12 mouse cellular contexts compared by ENCODE assay signal in genomic region chr16:29865075-29865740, GRCm38 (mm10).
A peak's percentile ranks its signal among the peaks of the same experiment; 100 is the strongest.
DNase-seq lines count a peak whose midpoint lies in the region; ATAC-seq and TF ChIP-seq lines count a peak whose summit lies in the region.
"Had no signal": no experiment of that assay in that cellular context is flagged by ENCODE, and none has a peak within 500 bp of the region (broad histone marks: within the 10 kb centered on the region; RNA-seq: fewer than 3 reads in every experiment).

No protein-coding gene starts in this region.

- H3K36me3 ChIP-seq in heart, embryonic 12.5 days, result no peaks in the 10 kb centered on the region
- H3K36me3 ChIP-seq in stomach, postnatal 0 days (ENCODE audit: control insufficient read depth, insufficient read depth, low read length), result no peaks in the 10 kb centered on the region
- H3K36me3 ChIP-seq: embryonic facial prominence, embryonic 15.5 days had no signal

- H3K27me3 ChIP-seq in heart, embryonic 12.5 days (replicated peaks), result 0 out of 2 replicates have a peak, but pooled peaks cover 3% of the 10 kb centered on the region
- no peaks in the 10 kb centered on the region for H3K27me3 ChIP-seq in stomach, postnatal 0 days (ENCODE audit: control insufficient read depth, insufficient read depth, low read length)
- H3K27me3 ChIP-seq: embryonic facial prominence, embryonic 15.5 days had no signal

- TF ChIP-seq EP300 in stomach, postnatal 0 days (optimal IDR thresholded peaks at IDR 0.05), result no peak

- no peak overlapping the region for H3K4me2 ChIP-seq in heart, embryonic 12.5 days
- H3K4me2 ChIP-seq in stomach, postnatal 0 days (replicated peaks; ENCODE audit: low read depth), result no peak overlapping the region
- H3K4me2 ChIP-seq: embryonic facial prominence, embryonic 15.5 days had no signal

- WGBS in heart, embryonic 12.5 days, result 42% methylated on average over 17 of the region's 17 CpGs
- WGBS in stomach, postnatal 0 days, result 54% methylated on average over 17 of the region's 17 CpGs

- H3K4me3 ChIP-seq in heart, embryonic 12.5 days, result no peak overlapping the region
- no peak overlapping the region for H3K4me3 ChIP-seq in stomach, postnatal 0 days (ENCODE audit: low read depth, low read length)
- H3K4me3 ChIP-seq: embryonic facial prominence, embryonic 15.5 days had no signal

- no peak overlapping the region for H3K9ac ChIP-seq in heart, embryonic 12.5 days
- no peak overlapping the region for H3K9ac ChIP-seq in stomach, postnatal 0 days (ENCODE audit: low read length)
- H3K9ac ChIP-seq: embryonic facial prominence, embryonic 15.5 days had no signal

- H3K27ac ChIP-seq in heart, embryonic 12.5 days (ENCODE audit: poor library complexity, severe bottlenecking), result no peak overlapping the region
- no peak overlapping the region for H3K27ac ChIP-seq in stomach, postnatal 0 days (replicated peaks)
- H3K27ac ChIP-seq: embryonic facial prominence, embryonic 15.5 days; macrophage had no signal

- no peaks in the 10 kb centered on the region for H3K9me3 ChIP-seq in heart, embryonic 12.5 days (replicated peaks)
- H3K9me3 ChIP-seq in stomach, postnatal 0 days (ENCODE audit: control insufficient read depth, low read length), result no peaks in the 10 kb centered on the region
- H3K9me3 ChIP-seq: embryonic facial prominence, embryonic 15.5 days had no signal

- peaks cover 12% of the 10 kb centered on the region for H3K4me1 ChIP-seq in heart, embryonic 12.5 days (replicated peaks)
- no peaks in the 10 kb centered on the region for H3K4me1 ChIP-seq in stomach, postnatal 0 days (replicated peaks; ENCODE audit: control insufficient read depth, insufficient read depth)

- peak; percentile 68; the same call in 1 of the 2 replicates for ATAC-seq in heart, embryonic 12.5 days (ENCODE audit: insufficient number of reproducible peaks, low FRiP score)
- peak; percentile 37 to 50 for ATAC-seq in hematopoietic stem cell, adult 5-6 weeks (replicated peaks in 1 of 2; ENCODE audit: insufficient read depth in 1 of 2, low FRiP score in 2 of 2, low TSS enrichment in 1 of 2, low read depth in 1 of 2, poor library complexity in 2 of 2, severe bottlenecking in 2 of 2)
- ATAC-seq in stomach, postnatal 0 days (ENCODE audit: low FRiP score, low TSS enrichment), result 0 out of 2 replicates have a peak, but pooled peaks have one; percentile 32

- DNase-seq in heart, postnatal 10 days, result no peak
- peak; percentile 50 for DNase-seq in thymus, postnatal 0 days (ENCODE audit: low spot score)
- DNase-seq in thymus, postnatal 14 days, result no peak
- DNase-seq in stomach, postnatal 0 days (ENCODE audit: low spot score), result no peak
- no peak for DNase-seq in embryo, embryonic 11 days
- no peak for DNase-seq in layer of hippocampus, postnatal 25 days (ENCODE audit: extremely low spot score in 1 of 2, low spot score in 1 of 2)
- DNase-seq: cerebellum, postnatal 25 days; thymus, postnatal 4 days had no signal

- intact Hi-C loops in heart, postnatal 10 days (cut with DNase I), result no loop called here

- TF ChIP-seq CTCF in stomach, postnatal 0 days (IDR thresholded peaks at IDR 0.05; ENCODE audit: low read depth), result no peak
